14 mouse cellular contexts compared by ENCODE assay signal in the genomic region with DNA sequence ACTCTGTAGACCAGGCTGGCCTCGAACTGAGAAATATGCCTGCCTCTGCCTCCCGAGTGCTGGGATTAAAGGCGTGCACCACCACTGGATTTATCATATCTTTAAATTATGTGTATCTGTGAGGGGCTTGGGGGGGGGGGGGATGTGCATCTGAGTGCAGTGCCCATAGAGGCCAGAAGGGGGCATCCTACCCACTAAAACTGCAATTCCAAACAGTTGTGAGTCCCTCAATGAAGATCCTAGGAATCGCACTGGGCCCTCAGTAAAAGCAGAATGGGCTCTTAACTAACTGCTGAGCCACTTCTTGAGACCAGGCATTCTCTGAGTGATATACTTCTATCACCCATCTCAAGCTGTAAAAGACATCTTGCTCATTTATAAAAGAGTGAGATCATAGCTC.
DNase-seq lines count a peak whose midpoint lies in the region; ATAC-seq and TF ChIP-seq lines count a peak whose summit lies in the region.
"Had no signal": no experiment of that assay in that cellular context is flagged by ENCODE, and none has a peak within 500 bp of the region (broad histone marks: within the 10 kb centered on the region; RNA-seq: fewer than 3 reads in every experiment).

No protein-coding gene starts in this region.

- H3K4me2 ChIP-seq in embryonic facial prominence, embryonic 13.5 days = no peak overlapping the region
- H3K4me2 ChIP-seq: limb, embryonic 13.5 days; lung, embryonic 15.5 days had no signal

- DNase-seq in embryonic facial prominence, embryonic 10.5 days (ENCODE audit: low spot score) = no peak
- DNase-seq in layer of hippocampus, adult 2 months (ENCODE audit: low spot score in 2 of 2) = no peak
- no peak for DNase-seq in layer of hippocampus, adult 9-11 months
- DNase-seq in B cell, adult 2 months = peak; percentile 40 to 42
- peak; percentile 43 for DNase-seq in ZHBTc4 (ENCODE audit: low read depth, low spot score)
- DNase-seq in limb, embryonic 10.5 days (ENCODE audit: low spot score) = no peak
- DNase-seq in layer of hippocampus, adult 8-10 months (ENCODE audit: low spot score in 2 of 2) = no peak
- DNase-seq: cerebellum, adult 9-10 months; kidney, postnatal 25 days had no signal

- H3K4me1 ChIP-seq in embryonic facial prominence, embryonic 13.5 days = peaks cover 33% of the 10 kb centered on the region
- peaks cover 32% of the 10 kb centered on the region for H3K4me1 ChIP-seq in embryonic facial prominence, embryonic 10.5 days
- peaks cover 31% of the 10 kb centered on the region for H3K4me1 ChIP-seq in limb, embryonic 10.5 days

- peak overlapping the region; percentile 66; the same call in 1 of the 2 replicates for H3K27ac ChIP-seq in embryonic facial prominence, embryonic 13.5 days
- no peak overlapping the region for H3K27ac ChIP-seq in embryonic facial prominence, embryonic 10.5 days (replicated peaks)
- peak overlapping the region; percentile 78 for H3K27ac ChIP-seq in layer of hippocampus, adult 2 months
- H3K27ac ChIP-seq in limb, embryonic 10.5 days = no peak overlapping the region
- H3K27ac ChIP-seq: lung, embryonic 15.5 days had no signal

- no peaks in the 10 kb centered on the region; the same call in 1 of the 2 replicates for H3K36me3 ChIP-seq in embryonic facial prominence, embryonic 13.5 days
- H3K36me3 ChIP-seq in embryonic facial prominence, embryonic 10.5 days (replicated peaks) = peaks cover 4% of the 10 kb centered on the region; the same call in 1 of the 2 replicates
- H3K36me3 ChIP-seq in limb, embryonic 10.5 days = no peaks in the 10 kb centered on the region
- H3K36me3 ChIP-seq: limb, embryonic 13.5 days; lung, embryonic 15.5 days had no signal

- no peak overlapping the region for H3K4me3 ChIP-seq in embryonic facial prominence, embryonic 13.5 days
- no peak overlapping the region for H3K4me3 ChIP-seq in embryonic facial prominence, embryonic 10.5 days
- H3K4me3 ChIP-seq in layer of hippocampus, adult 2 months = no peak overlapping the region
- H3K4me3 ChIP-seq in limb, embryonic 10.5 days = no peak overlapping the region
- H3K4me3 ChIP-seq: limb, embryonic 13.5 days; lung, embryonic 15.5 days; myocyte had no signal

- WGBS in embryonic facial prominence, embryonic 13.5 days = 95% methylated on average over 4 of the region's 4 CpGs
- 95% methylated on average over 4 of the region's 4 CpGs for WGBS in embryonic facial prominence, embryonic 10.5 days
- WGBS in limb, embryonic 10.5 days = 98% methylated on average over 4 of the region's 4 CpGs

- H3K27me3 ChIP-seq in embryonic facial prominence, embryonic 13.5 days = no peaks in the 10 kb centered on the region
- H3K27me3 ChIP-seq in embryonic facial prominence, embryonic 10.5 days (replicated peaks; ENCODE audit: low read depth, poor library complexity, severe bottlenecking) = no peaks in the 10 kb centered on the region; the same call in 1 of the 2 replicates
- 0 out of 2 replicates have a peak, but pooled peaks cover 8% of the 10 kb centered on the region for H3K27me3 ChIP-seq in limb, embryonic 10.5 days (ENCODE audit: low read depth, poor library complexity, severe bottlenecking)
- H3K27me3 ChIP-seq: lung, embryonic 15.5 days had no signal

- H3K9me3 ChIP-seq in embryonic facial prominence, embryonic 13.5 days = no peaks in the 10 kb centered on the region
- H3K9me3 ChIP-seq in embryonic facial prominence, embryonic 10.5 days = no peaks in the 10 kb centered on the region
- H3K9me3 ChIP-seq in limb, embryonic 10.5 days (replicated peaks) = no peaks in the 10 kb centered on the region
- H3K9me3 ChIP-seq: limb, embryonic 13.5 days; lung, embryonic 15.5 days had no signal

- ATAC-seq in embryonic facial prominence, embryonic 13.5 days (ENCODE audit: insufficient number of reproducible peaks, insufficient read depth, low FRiP score, low TSS enrichment, low read depth) = no peak
- ATAC-seq: inflammation-experienced regulatory T-cells, adult 6 months had no signal

- H3K9ac ChIP-seq in embryonic facial prominence, embryonic 13.5 days = no peak overlapping the region
- H3K9ac ChIP-seq: limb, embryonic 13.5 days; lung, embryonic 15.5 days had no signal

- peak; percentile 68 for TF ChIP-seq CTCF in layer of hippocampus, adult 2 months (conservative IDR thresholded peaks at IDR 0.05)

Comparison
In these comparisons a context has a peak if more than half of its experiments do, and no peak if none do; other contexts are left out.
1. H3K27ac ChIP-seq: peak in embryonic facial prominence, embryonic 13.5 days (single experiment) and layer of hippocampus, adult 2 months (single experiment); none in embryonic facial prominence, embryonic 10.5 days (single experiment) and limb, embryonic 10.5 days (single experiment).
2. DNase-seq: peak in B cell, adult 2 months (2 of 2) and ZHBTc4 (single experiment); none in embryonic facial prominence, embryonic 10.5 days (single experiment), layer of hippocampus, adult 2 months (0 of 2), layer of hippocampus, adult 9-11 months (single experiment), limb, embryonic 10.5 days (single experiment) and layer of hippocampus, adult 8-10 months (0 of 2).